8 mouse cellular contexts compared by ENCODE assay signal in genomic region chr12:70752266-70752910, GRCm38 (mm10).
DNase-seq lines count a peak whose midpoint lies in the region; ATAC-seq lines count a peak whose summit lies in the region.

No protein-coding gene starts in this region.

- no peak for ATAC-seq in kidney, embryonic 16.5 days (ENCODE audit: low FRiP score, low TSS enrichment)
- no peak for ATAC-seq in embryonic facial prominence, embryonic 13.5 days (ENCODE audit: insufficient number of reproducible peaks, insufficient read depth, low FRiP score, low TSS enrichment, low read depth)

- H3K4me3 ChIP-seq in kidney, embryonic 16.5 days (ENCODE audit: low read length), result no peak overlapping the region
- H3K4me3 ChIP-seq in embryonic facial prominence, embryonic 13.5 days, result peak overlapping the region; percentile 12
- H3K4me3 ChIP-seq in macrophage (ENCODE audit: inconsistent target), result no peak overlapping the region

- H3K9me3 ChIP-seq in kidney, embryonic 16.5 days (ENCODE audit: low read length), result no peaks in the 10 kb centered on the region
- H3K9me3 ChIP-seq in embryonic facial prominence, embryonic 13.5 days, result no peaks in the 10 kb centered on the region

- no peak overlapping the region for H3K9ac ChIP-seq in kidney, embryonic 16.5 days (replicated peaks; ENCODE audit: low read length)
- peak overlapping the region; percentile 37; the same call in 1 of the 2 replicates for H3K9ac ChIP-seq in embryonic facial prominence, embryonic 13.5 days

- no peak for DNase-seq in kidney, adult 11 months
- DNase-seq in heart, postnatal 36 days, result peak; percentile 24 to 40
- peak; percentile 25 for DNase-seq in yolk sac, embryonic 10.5 days (ENCODE audit: low spot score)
- no peak for DNase-seq in cerebellum, postnatal 36 days
- DNase-seq in urinary bladder, postnatal 14 days (ENCODE audit: low spot score), result no peak

- no peaks in the 10 kb centered on the region for H3K79me2 ChIP-seq in macrophage (ENCODE audit: inconsistent target)

- H3K27ac ChIP-seq in kidney, embryonic 16.5 days (ENCODE audit: low read length), result peak overlapping the region; percentile 32; the same call in 1 of the 2 replicates
- H3K27ac ChIP-seq in embryonic facial prominence, embryonic 13.5 days, result peak overlapping the region; percentile 94
- 0 out of 2 replicates have a peak overlapping the region, but pooled peaks have one; percentile 2 for H3K27ac ChIP-seq in macrophage

- intact Hi-C loops in heart, postnatal 36 days (cut with DNase I), result no loop called here

- no peaks in the 10 kb centered on the region for H3K36me3 ChIP-seq in kidney, embryonic 16.5 days (ENCODE audit: insufficient read depth, low read length)
- no peaks in the 10 kb centered on the region for H3K36me3 ChIP-seq in embryonic facial prominence, embryonic 13.5 days
- H3K36me3 ChIP-seq in macrophage (ENCODE audit: inconsistent target), result no peaks in the 10 kb centered on the region

- 0 out of 2 replicates have a peak overlapping the region, but pooled peaks have one; percentile 0 for H3K4me2 ChIP-seq in kidney, embryonic 16.5 days (replicated peaks; ENCODE audit: low read depth, low read length)
- H3K4me2 ChIP-seq in embryonic facial prominence, embryonic 13.5 days, result peak overlapping the region; percentile 43

- H3K27me3 ChIP-seq in kidney, embryonic 16.5 days (ENCODE audit: insufficient read depth, low read length), result no peaks in the 10 kb centered on the region
- no peaks in the 10 kb centered on the region for H3K27me3 ChIP-seq in embryonic facial prominence, embryonic 13.5 days

- peaks cover 5% of the 10 kb centered on the region; the same call in 1 of the 2 replicates for H3K4me1 ChIP-seq in kidney, embryonic 16.5 days (ENCODE audit: insufficient read depth, low read length)
- peaks cover 45% of the 10 kb centered on the region for H3K4me1 ChIP-seq in embryonic facial prominence, embryonic 13.5 days

- WGBS in kidney, embryonic 16.5 days, result 34% methylated on average over 11 of the region's 11 CpGs
- 4% methylated on average over 11 of the region's 11 CpGs for WGBS in embryonic facial prominence, embryonic 13.5 days
- WGBS in macrophage (ENCODE audit: missing documents), result 52% methylated on average over 11 of the region's 11 CpGs

Comparison
In these comparisons a context has a peak if more than half of its experiments do, and no peak if none do; other contexts are left out.
1. H3K27ac ChIP-seq: peak in every context shown above with its lines; median percentile 94 in embryonic facial prominence, embryonic 13.5 days; 32 in kidney, embryonic 16.5 days; 2 in macrophage.
2. DNase-seq: peak in heart, postnatal 36 days (2 of 2) and yolk sac, embryonic 10.5 days (single experiment); none in kidney, adult 11 months (single experiment), cerebellum, postnatal 36 days (0 of 2) and urinary bladder, postnatal 14 days (single experiment).